Mouse (Mus musculus) gastrocnemius, adult 18-20 months (tissue): ENCODE results near the gene Dag1. TPM values are rescaled to one million over a fixed set of nuclear protein-coding genes. Genes with fewer than 3 reads are reported as not detected.
"Not testable (repeated sequence)": the region's sequence is repeated elsewhere in the genome, so short reads cannot be mapped to it uniquely, and the experiment has no call there.

Experiments
- DNase-seq: peaks from one replicate; pipeline ENCODE4 v3.0.0; 2021; ENCODE audit warnings: low spot score
- total RNA-seq, 2 experiments: library from RNA; stranded (reverse); gene quantifications; 2 replicates each; pipeline ENCODE4 v1.2.3; 2021

Gene Dag1
- total RNA-seq, 2 experiments from 2014 or later = 166 to 173 TPM

GRCm38 (mm10) chr9:108274476-108275330 lies 10.9 kb upstream of the Dag1 start:
- peak; percentile 26 for DNase-seq

- no peak for DNase-seq
Measured at GRCm38 (mm10) chr9:108273485-108273884, 9.7 kb upstream of the Dag1 start.

DNA sequence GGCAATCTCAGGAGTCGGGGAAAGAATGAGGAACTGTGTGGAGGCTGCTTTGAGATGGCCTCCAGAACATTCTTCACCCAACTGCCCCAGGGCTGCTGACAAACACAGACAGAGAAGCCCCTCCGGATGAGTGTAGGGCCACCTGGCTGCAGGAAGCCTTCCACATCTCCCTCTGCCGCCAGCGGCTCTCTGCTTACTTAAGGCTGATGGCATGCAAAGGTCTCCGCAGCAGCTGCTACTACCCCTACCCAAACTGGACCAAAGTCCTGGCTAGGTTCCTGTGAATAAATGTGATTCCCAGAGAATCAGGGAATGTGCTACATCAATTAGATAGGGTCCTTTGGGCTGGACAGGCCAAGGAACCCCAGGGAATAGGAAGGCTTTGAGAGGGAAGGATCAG lies 8.9 kb upstream of the Dag1 start:
- DNase-seq = no peak

GRCm38 (mm10) chr9:108271941-108272340 lies 8.2 kb upstream of the Dag1 start:
- no peak for DNase-seq

GRCm38 (mm10) chr9:108268701-108269100 lies 4.9 kb upstream of the Dag1 start:
- not testable (repeated sequence) for DNase-seq

DNA sequence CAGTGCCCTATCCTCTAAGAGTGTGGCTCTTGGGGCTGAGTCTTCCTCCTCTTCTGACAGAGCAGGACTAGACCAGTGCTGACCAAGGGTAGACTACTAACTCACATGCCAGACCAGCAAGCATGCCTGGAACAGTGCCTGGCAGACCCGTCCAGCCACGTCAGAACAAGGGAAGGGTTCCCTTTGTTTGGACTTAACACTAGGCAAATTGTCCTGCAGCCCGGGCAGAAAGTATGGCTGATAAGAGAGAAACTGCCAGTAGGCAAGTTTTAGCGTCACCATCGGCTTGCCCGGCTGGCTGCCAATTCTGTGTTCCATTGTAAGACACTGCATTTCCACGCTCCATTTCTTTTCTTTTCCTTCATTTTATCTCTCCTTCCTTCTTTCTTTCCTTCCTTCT lies 3.9 kb upstream of the Dag1 start:
- DNase-seq = no peak

- no peak for DNase-seq
Measured at GRCm38 (mm10) chr9:108266261-108266935, 2.6 kb upstream of the Dag1 start.

- peak; percentile 57 for DNase-seq
Measured at GRCm38 (mm10) chr9:108264191-108264921, 598 bp upstream of the Dag1 start.

DNA sequence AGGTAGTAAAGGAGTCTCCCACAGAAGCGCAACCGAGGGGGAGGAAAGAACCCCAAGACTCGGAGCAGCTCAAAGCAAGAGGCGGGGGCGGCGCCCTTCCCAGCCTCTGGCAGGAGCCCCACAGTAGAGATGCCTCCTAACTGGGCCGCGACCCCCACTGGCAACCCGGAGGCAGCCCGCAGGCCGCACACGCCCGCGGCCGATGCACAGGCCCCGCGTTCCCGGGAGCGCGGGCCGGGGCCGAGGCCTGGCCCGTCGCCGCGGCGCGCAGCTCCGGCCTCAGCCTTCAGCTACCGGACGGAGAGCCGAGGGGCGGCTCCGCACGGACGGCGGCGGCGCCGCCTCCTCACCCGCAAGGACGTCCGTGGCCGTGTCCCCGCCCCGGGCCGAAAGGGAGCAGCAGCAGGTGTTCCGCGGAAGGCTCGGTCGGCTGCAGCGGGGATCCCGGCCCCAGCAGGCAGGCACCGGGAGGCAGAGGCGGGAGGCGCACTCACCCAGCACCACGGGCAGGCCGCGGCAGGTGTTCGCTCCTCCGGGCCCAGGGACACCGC lies 552 bp downstream of the Dag1 start:
- DNase-seq = peak; percentile 35

DNA sequence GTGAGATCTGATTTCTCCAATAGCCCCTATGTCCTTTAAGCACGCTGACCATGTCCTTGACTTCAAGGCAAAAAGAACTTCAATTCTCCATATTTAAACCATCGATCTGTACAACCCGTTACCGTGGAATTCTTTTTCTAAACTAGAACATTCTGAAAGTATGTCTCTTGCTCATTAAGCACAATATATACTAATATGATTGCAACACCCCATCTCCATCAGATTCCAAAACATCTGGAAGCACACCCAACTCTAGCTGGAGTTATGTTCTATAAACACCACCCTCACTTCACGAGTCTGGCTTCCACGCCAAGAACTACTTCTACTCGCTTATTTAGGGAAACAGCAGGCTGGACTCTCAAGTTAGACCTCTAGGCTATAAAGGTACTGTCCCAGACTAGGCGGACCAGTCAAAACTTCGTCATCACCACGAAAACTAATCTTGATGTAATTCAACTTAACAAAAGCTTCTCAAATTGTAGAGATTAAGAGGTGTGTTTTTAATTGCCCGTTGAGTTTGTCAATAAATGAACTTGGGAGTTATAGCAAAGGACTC lies 1.2 kb downstream of the Dag1 start:
- DNase-seq = peak; percentile 75

DNA sequence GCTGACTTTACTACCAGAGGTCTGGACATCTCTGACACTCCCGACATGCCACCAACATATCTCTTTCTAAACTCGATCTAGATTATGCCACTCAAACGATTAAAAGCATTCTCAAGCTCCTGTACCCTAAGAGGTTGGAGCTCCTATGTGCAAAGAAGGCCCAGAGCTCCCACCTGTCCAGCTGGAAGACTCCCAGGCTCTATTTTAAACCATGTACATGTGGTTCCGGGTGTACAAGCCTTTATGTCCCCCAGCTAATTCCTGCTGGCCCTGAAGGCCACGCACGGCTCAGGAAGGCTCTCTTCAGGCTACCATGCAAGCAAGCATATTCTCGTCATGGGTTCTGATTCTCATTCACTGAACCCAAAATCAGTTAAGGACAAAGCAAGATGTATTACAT lies 1.9 kb downstream of the Dag1 start:
- DNase-seq = peak; percentile 74

- no peak for DNase-seq
Measured at GRCm38 (mm10) chr9:108260526-108260925, 3.2 kb downstream of the Dag1 start.

- no peak for DNase-seq
Measured at GRCm38 (mm10) chr9:108252766-108253165, 11.0 kb downstream of the Dag1 start.

DNA sequence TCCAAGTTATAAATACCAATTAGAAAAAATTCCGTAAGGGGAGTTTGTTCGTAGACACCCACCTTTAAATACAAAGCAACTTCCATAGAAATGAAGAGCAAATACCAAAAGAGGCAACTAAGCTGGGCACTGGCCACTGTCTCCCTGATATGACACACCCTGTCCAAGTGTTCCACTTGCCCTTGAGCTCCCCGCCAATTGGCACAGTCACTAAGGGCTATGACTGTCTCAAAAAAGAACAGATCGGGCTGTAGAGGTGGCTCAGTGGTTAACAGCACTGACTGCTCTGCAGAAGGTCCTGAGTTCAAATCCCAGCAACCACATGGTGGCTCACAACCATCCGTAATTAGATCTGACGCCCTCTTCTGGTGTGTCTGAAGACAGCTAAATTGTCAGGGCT lies 11.9 kb downstream of the Dag1 start:
- peak; percentile 70 for DNase-seq

DNA sequence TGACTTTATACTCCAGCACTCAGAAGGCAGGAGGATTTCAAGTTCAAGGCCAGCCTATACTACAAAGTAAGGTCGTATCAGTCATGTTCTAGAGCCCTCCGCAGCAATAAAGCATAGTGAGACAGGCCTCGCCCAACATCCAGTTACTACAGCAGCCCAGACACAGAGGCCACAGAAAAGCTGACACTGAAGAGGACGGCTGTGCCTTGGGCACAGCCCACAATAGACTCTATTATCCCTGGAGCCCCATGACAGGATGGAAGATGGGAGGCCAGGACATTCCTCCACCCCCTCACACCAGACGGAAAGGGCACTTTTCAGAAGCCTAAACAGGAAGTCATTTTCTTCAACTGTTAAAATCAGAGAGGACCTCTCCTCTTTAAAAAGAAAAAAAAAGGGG lies 14.8 kb downstream of the Dag1 start:
- DNase-seq = no peak

GRCm38 (mm10) chr9:108244984-108245383 lies 18.8 kb downstream of the Dag1 start:
- DNase-seq = no peak

DNA sequence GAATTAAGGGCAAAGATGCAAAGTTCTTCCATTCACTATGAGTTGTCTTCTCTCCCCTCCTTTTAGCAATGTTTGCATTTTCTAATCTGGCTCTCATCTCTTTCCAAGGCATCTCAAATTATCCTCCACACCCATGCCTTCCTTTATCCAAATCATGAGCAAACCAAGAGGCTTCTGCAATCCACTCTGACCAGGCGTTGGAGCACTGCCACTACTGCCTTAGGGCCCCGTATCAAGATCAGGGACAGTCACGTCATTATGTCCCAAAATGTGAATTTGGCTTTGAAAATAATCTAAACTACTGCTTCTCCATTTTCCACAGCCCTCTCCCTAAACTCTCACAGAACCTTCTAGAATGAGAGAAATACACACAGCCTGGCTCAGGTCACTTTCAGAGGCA lies 19.2 kb downstream of the Dag1 start:
- DNase-seq = peak; percentile 38

GRCm38 (mm10) chr9:108239951-108240350 lies 23.8 kb downstream of the Dag1 start:
- DNase-seq = no peak

- DNase-seq = no peak
Measured at GRCm38 (mm10) chr9:108238831-108239230, 24.9 kb downstream of the Dag1 start.

DNA sequence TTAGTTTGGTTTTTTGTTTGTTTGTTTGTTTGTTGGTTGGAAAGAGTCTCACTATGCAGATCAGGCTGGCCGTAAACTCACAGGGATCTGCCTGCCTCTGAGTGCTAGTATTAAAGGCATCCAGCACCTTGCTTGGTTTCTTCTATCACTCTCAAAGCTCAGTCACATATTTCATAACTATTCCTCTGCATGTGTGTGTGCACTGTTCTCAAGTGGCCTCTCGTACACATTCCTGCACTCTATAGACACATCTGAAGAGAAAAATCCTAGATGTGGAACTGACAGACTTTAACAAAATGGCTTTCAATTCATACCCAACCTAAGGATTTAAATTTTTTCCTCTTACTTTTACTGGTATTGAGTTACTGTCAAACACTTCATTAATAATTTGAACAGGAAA lies 25.4 kb downstream of the Dag1 start:
- DNase-seq = no peak

DNA sequence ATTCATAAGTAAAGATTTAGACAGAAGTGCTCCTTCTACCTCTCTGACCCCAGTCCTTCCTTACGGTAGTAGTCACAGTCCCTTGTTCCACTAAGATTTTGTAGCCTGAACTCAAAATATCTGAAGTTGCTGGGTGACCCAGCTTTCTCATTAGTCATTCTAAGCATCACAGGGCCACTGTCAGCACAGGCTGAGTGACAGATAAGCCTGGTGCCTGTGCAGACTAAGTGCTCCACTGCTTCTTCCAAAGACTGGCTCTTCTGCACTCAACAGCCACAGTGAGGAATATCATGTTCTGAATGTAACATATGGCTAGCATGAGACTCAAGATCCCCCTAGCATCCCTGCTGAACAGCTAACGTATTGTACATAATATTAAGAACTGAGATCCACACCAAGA lies 29.1 kb downstream of the Dag1 start:
- no peak for DNase-seq

DNA sequence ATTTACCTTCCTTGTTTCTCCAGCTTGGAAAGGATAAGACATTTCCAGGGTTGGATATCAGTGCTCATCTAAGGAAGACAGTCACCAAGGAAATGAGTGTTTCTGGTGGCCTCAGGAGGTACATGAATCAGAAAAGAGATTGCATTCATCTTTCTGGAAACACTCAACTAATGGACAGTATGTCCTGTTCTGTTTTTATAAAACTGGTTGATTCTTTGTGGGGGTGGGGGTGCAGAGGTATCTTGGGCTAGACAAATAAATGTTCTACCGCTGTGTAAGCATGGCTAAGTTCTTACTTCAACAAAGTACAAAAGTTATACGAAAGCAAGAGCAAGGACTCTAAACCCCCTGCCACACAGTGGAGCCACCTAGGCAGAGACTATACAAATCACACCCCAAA lies 30.9 kb downstream of the Dag1 start:
- DNase-seq = no peak
